Mouse (Mus musculus) olfactory bulb, adult 2 months (tissue): ENCODE data around the gene Prmt9. TPM values are rescaled to one million over a fixed set of nuclear protein-coding genes. Genes with fewer than 3 reads are reported as not detected.

ENCODE experiments used
- H3K27ac ChIP-seq: fragments of 200-500 bp; 2 replicates; pipeline ENCODE4 v1.5.1; 2012; ENCODE audit warnings: low read depth, low read length; ENCODE audit not compliant: insufficient read depth
- H3K4me1 ChIP-seq: fragments of 200-500 bp; 2 replicates; pipeline ENCODE4 v1.6.1; 2012; ENCODE audit warnings: low read length; ENCODE audit not compliant: control insufficient read depth, insufficient read depth
- H3K4me3 ChIP-seq: fragments of 200-500 bp; 2 replicates; pipeline ENCODE4 v1.5.1; 2012; ENCODE audit warnings: mild to moderate bottlenecking, low read depth, low read length, moderate library complexity; ENCODE audit not compliant: insufficient read depth
- CTCF ChIP-seq: fragments of 200-500 bp; IDR thresholded peaks from 2 replicates; pipeline ENCODE4 v1.5.1; 2012; ENCODE audit warnings: low read depth, mild to moderate bottlenecking, low read length, moderate library complexity; ENCODE audit not compliant: insufficient read depth
- POLR2A ChIP-seq: fragments of 200-500 bp; IDR thresholded peaks from 2 replicates; pipeline ENCODE4 v1.6.1; 2012; ENCODE audit warnings: mild to moderate bottlenecking, low read depth, low read length, moderate library complexity; ENCODE audit not compliant: insufficient read depth
- WGBS: fragments of 180-500 bp; shearing (Covaris S2); methylation state at CpG from one replicate; pipeline ENCODE4 v1.1.7; 2018; 5-methylcytosine and 5-hydroxymethylcytosine counted together
- polyA plus RNA-seq: library from polyadenylated mRNA; stranded (reverse); fragments of >200 nt; gene quantifications from 2 replicates; pipeline ENCODE4 v1.2.4, GENCODE M21; 2012; ENCODE audit warnings: low replicate concordance; ENCODE audit not compliant: missing spikeins, insufficient read depth, insufficient read length

Prmt9 gene
- polyA plus RNA-seq, 1 experiment = not detected

GRCm38 (mm10) chr8:77549881-77550580 lies 834 bp downstream of the Prmt9 start:
- Histone ChIP-seq H3K27ac (no peak overlapping the region), H3K4me1 (peaks cover 3% of the 10 kb centered on the region; the same call in 1 of the 2 replicates), H3K4me3 (peak overlapping the region; percentile 80)
- 11% methylated on average over 7 of the region's 7 CpGs for WGBS
- TF ChIP-seq POLR2A (no peak), CTCF (no peak)

- no peak overlapping the region for H3K27ac ChIP-seq
- peaks cover 3% of the 10 kb centered on the region; the same call in 1 of the 2 replicates for H3K4me1 ChIP-seq
- no peak for TF ChIP-seq CTCF
- TF ChIP-seq POLR2A = no peak
- H3K4me3 ChIP-seq = no peak overlapping the region
- 96% methylated on average over 3 of the region's 3 CpGs for WGBS
Observed at GRCm38 (mm10) chr8:77552491-77552890, 3.3 kb downstream of the Prmt9 start.

GRCm38 (mm10) chr8:77561441-77561840 lies 12.2 kb downstream of the Prmt9 start:
- TF ChIP-seq POLR2A (no peak), CTCF (no peak)
- 93% methylated on average over 3 of the region's 3 CpGs for WGBS
- H3K4me1 ChIP-seq = no peaks in the 10 kb centered on the region
- no peak overlapping the region for H3K27ac ChIP-seq
- H3K4me3 ChIP-seq = no peak overlapping the region

GRCm38 (mm10) chr8:77574229-77574628 lies 25.0 kb downstream of the Prmt9 start:
- WGBS = 89% methylated on average over 5 of the region's 5 CpGs
- Histone ChIP-seq H3K27ac (no peak overlapping the region), H3K4me3 (no peak overlapping the region), H3K4me1 (no peaks in the 10 kb centered on the region)
- TF ChIP-seq CTCF = no peak
- no peak for TF ChIP-seq POLR2A

GRCm38 (mm10) chr8:77577674-77578073 lies 28.5 kb downstream of the Prmt9 start:
- TF ChIP-seq POLR2A (no peak), CTCF (no peak)
- Histone ChIP-seq H3K4me1 (no peaks in the 10 kb centered on the region), H3K4me3 (no peak overlapping the region), H3K27ac (no peak overlapping the region)
- 90% methylated on average over 7 of the region's 7 CpGs for WGBS

GRCm38 (mm10) chr8:77584174-77584573 lies 35.0 kb downstream of the Prmt9 start:
- Histone ChIP-seq H3K4me3 (no peak overlapping the region), H3K27ac (no peak overlapping the region), H3K4me1 (no peaks in the 10 kb centered on the region)
- WGBS = 92% methylated on average over 4 of the region's 4 CpGs
- TF ChIP-seq POLR2A (no peak), CTCF (no peak)

GRCm38 (mm10) chr8:77609621-77610020 lies 60.4 kb downstream of the Prmt9 start:
- 9% methylated on average over 7 of the region's 7 CpGs for WGBS
- TF ChIP-seq CTCF = no peak
- TF ChIP-seq POLR2A = no peak

GRCm38 (mm10) chr8:77610374-77610969 lies 61.3 kb downstream of the Prmt9 start, which contains the start of gene Tmem184c:
Tmem184c (minus strand) TSS chr8:77610698.
- Histone ChIP-seq H3K4me3 (peak within 1 kb of the TSS; percentile 84), H3K27ac (no peak within 1 kb of the TSS; the same call in 1 of the 2 replicates), H3K4me1 (peaks cover 2% of the 10 kb centered on the region; the same call in 1 of the 2 replicates)
- peak; percentile 33; the same call in 1 of the 2 replicates for TF ChIP-seq POLR2A
- no peak for TF ChIP-seq CTCF
- WGBS = under 1% methylated on average over 36 of the region's 36 CpGs

More at GRCm38 (mm10) chr8:77609621-77610020, 60.4 kb downstream of the Prmt9 start:
- Histone ChIP-seq H3K27ac (no peak overlapping the region), H3K4me1 (peaks cover 2% of the 10 kb centered on the region; the same call in 1 of the 2 replicates), H3K4me3 (peak overlapping the region; percentile 84)

- Histone ChIP-seq H3K4me3 (no peak overlapping the region), H3K27ac (no peak overlapping the region), H3K4me1 (no peaks in the 10 kb centered on the region)
- 55% methylated on average over 2 of the region's 2 CpGs for WGBS
- TF ChIP-seq CTCF = no peak
- TF ChIP-seq POLR2A = no peak
Observed at GRCm38 (mm10) chr8:77617916-77618315, 68.7 kb downstream of the Prmt9 start.
